Mouse (Mus musculus): Measurements from ENCODE around the gene Abi3. TPM values are rescaled to one million over a fixed set of nuclear protein-coding genes. Genes with fewer than 3 reads are reported as not detected.

Gene Abi3
- polyA plus RNA-seq, 1 experiment from 2014 or later: 7.9 TPM

GRCm38 (mm10) chr11:95821511-95821910 is 20.8 kb downstream of the Abi3 start:
- peaks cover 50% of the 10 kb centered on the region for H3K27me3 ChIP-seq
- no peak overlapping the region for H3K4me3 ChIP-seq
- no peaks in the 10 kb centered on the region for H3K36me3 ChIP-seq
- H3K9ac ChIP-seq: no peak overlapping the region
- H3K4me1 ChIP-seq: peaks cover 9% of the 10 kb centered on the region
- H3K9me3 ChIP-seq: no peaks in the 10 kb centered on the region
- H3K27ac ChIP-seq: no peak overlapping the region
- no peak for ATAC-seq (ENCODE audit: insufficient number of reproducible peaks, insufficient read depth, low FRiP score, low TSS enrichment, low read depth)
- WGBS: 87% methylated on average over 3 of the region's 3 CpGs
- no peak overlapping the region for H3K4me2 ChIP-seq

- Histone ChIP-seq H3K9me3 (no peaks in the 10 kb centered on the region; the same call in 1 of the 2 replicates), H3K4me2 (no peak overlapping the region), H3K27me3 (peaks cover 28% of the 10 kb centered on the region), H3K36me3 (no peaks in the 10 kb centered on the region), H3K4me3 (no peak overlapping the region), H3K4me1 (no peaks in the 10 kb centered on the region), H3K27ac (no peak overlapping the region), H3K9ac (no peak overlapping the region)
- ATAC-seq (ENCODE audit: insufficient number of reproducible peaks, insufficient read depth, low FRiP score, low TSS enrichment, low read depth): no peak
- WGBS: 70% methylated on average over 8 of the region's 8 CpGs
Observed at GRCm38 (mm10) chr11:95819138-95819537, 23.1 kb downstream of the Abi3 start.

GRCm38 (mm10) chr11:95815412-95815811 is 26.9 kb downstream of the Abi3 start:
- H3K4me1 ChIP-seq: no peaks in the 10 kb centered on the region
- no peaks in the 10 kb centered on the region for H3K36me3 ChIP-seq
- no peak overlapping the region for H3K4me2 ChIP-seq
- no peaks in the 10 kb centered on the region; the same call in 1 of the 2 replicates for H3K27me3 ChIP-seq
- H3K4me3 ChIP-seq: no peak overlapping the region
- no peak for ATAC-seq (ENCODE audit: insufficient number of reproducible peaks, insufficient read depth, low FRiP score, low TSS enrichment, low read depth)
- no peak overlapping the region for H3K27ac ChIP-seq
- no peak overlapping the region for H3K9ac ChIP-seq
- H3K9me3 ChIP-seq: no peaks in the 10 kb centered on the region; the same call in 1 of the 2 replicates
- WGBS: 74% methylated on average over 9 of the region's 9 CpGs

GRCm38 (mm10) chr11:95814857-95815256 is 27.4 kb downstream of the Abi3 start:
- H3K27me3 ChIP-seq: no peaks in the 10 kb centered on the region; the same call in 1 of the 2 replicates
- no peak overlapping the region for H3K9ac ChIP-seq
- H3K4me1 ChIP-seq: no peaks in the 10 kb centered on the region
- ATAC-seq (ENCODE audit: insufficient number of reproducible peaks, insufficient read depth, low FRiP score, low TSS enrichment, low read depth): no peak
- no peak overlapping the region for H3K4me3 ChIP-seq
- no peaks in the 10 kb centered on the region for H3K36me3 ChIP-seq
- H3K4me2 ChIP-seq: no peak overlapping the region
- 51% methylated on average over 5 of the region's 5 CpGs for WGBS
- no peak overlapping the region for H3K27ac ChIP-seq
- H3K9me3 ChIP-seq: no peaks in the 10 kb centered on the region; the same call in 1 of the 2 replicates

- H3K9me3 ChIP-seq: no peaks in the 10 kb centered on the region; the same call in 1 of the 2 replicates
- no peak overlapping the region for H3K9ac ChIP-seq
- ATAC-seq (ENCODE audit: insufficient number of reproducible peaks, insufficient read depth, low FRiP score, low TSS enrichment, low read depth): no peak
- H3K4me2 ChIP-seq: no peak overlapping the region
- H3K36me3 ChIP-seq: no peaks in the 10 kb centered on the region
- H3K27ac ChIP-seq: no peak overlapping the region
- 92% methylated on average over 2 of the region's 2 CpGs for WGBS
- H3K4me3 ChIP-seq: no peak overlapping the region
- H3K27me3 ChIP-seq: no peaks in the 10 kb centered on the region; the same call in 1 of the 2 replicates
- H3K4me1 ChIP-seq: no peaks in the 10 kb centered on the region
Observed at GRCm38 (mm10) chr11:95814101-95814500, 28.2 kb downstream of the Abi3 start.

- H3K9me3 ChIP-seq: no peaks in the 10 kb centered on the region; the same call in 1 of the 2 replicates
- H3K4me2 ChIP-seq: no peak overlapping the region
- no peak overlapping the region for H3K4me3 ChIP-seq
- no peak overlapping the region for H3K9ac ChIP-seq
- no peaks in the 10 kb centered on the region for H3K4me1 ChIP-seq
- no peaks in the 10 kb centered on the region; the same call in 1 of the 2 replicates for H3K27me3 ChIP-seq
- no peak overlapping the region for H3K27ac ChIP-seq
- WGBS: 75% methylated on average over 4 of the region's 4 CpGs
- no peak for ATAC-seq (ENCODE audit: insufficient number of reproducible peaks, insufficient read depth, low FRiP score, low TSS enrichment, low read depth)
- H3K36me3 ChIP-seq: no peaks in the 10 kb centered on the region
Observed at GRCm38 (mm10) chr11:95812224-95812623, 30.1 kb downstream of the Abi3 start.

- Histone ChIP-seq H3K4me1 (no peaks in the 10 kb centered on the region), H3K27ac (no peak overlapping the region), H3K27me3 (no peaks in the 10 kb centered on the region), H3K4me2 (no peak overlapping the region), H3K4me3 (no peak overlapping the region), H3K9me3 (no peaks in the 10 kb centered on the region; the same call in 1 of the 2 replicates), H3K9ac (no peak overlapping the region), H3K36me3 (no peaks in the 10 kb centered on the region)
- 73% methylated on average over 6 of the region's 6 CpGs for WGBS
- no peak for ATAC-seq (ENCODE audit: insufficient number of reproducible peaks, insufficient read depth, low FRiP score, low TSS enrichment, low read depth)
Observed at GRCm38 (mm10) chr11:95811741-95812140, 30.5 kb downstream of the Abi3 start.

- Histone ChIP-seq H3K4me2 (no peak overlapping the region), H3K4me3 (no peak overlapping the region), H3K9me3 (no peaks in the 10 kb centered on the region; the same call in 1 of the 2 replicates), H3K36me3 (no peaks in the 10 kb centered on the region), H3K27ac (no peak overlapping the region), H3K27me3 (no peaks in the 10 kb centered on the region), H3K9ac (no peak overlapping the region), H3K4me1 (no peaks in the 10 kb centered on the region)
- no peak for ATAC-seq (ENCODE audit: insufficient number of reproducible peaks, insufficient read depth, low FRiP score, low TSS enrichment, low read depth)
- WGBS: 51% methylated on average over 7 of the region's 7 CpGs
Observed at GRCm38 (mm10) chr11:95810828-95811227, 31.4 kb downstream of the Abi3 start.

GRCm38 (mm10) chr11:95809603-95810002 is 32.7 kb downstream of the Abi3 start:
- no peak for ATAC-seq (ENCODE audit: insufficient number of reproducible peaks, insufficient read depth, low FRiP score, low TSS enrichment, low read depth)
- H3K4me3 ChIP-seq: no peak overlapping the region
- no peaks in the 10 kb centered on the region; the same call in 1 of the 2 replicates for H3K9me3 ChIP-seq
- H3K27ac ChIP-seq: no peak overlapping the region
- WGBS: 47% methylated on average over 5 of the region's 5 CpGs
- no peak overlapping the region for H3K9ac ChIP-seq
- H3K36me3 ChIP-seq: no peaks in the 10 kb centered on the region
- H3K4me2 ChIP-seq: no peak overlapping the region
- H3K4me1 ChIP-seq: no peaks in the 10 kb centered on the region
- no peaks in the 10 kb centered on the region for H3K27me3 ChIP-seq

- no peak overlapping the region for H3K4me3 ChIP-seq
- H3K4me1 ChIP-seq: no peaks in the 10 kb centered on the region
- H3K27ac ChIP-seq: no peak overlapping the region
- H3K9ac ChIP-seq: no peak overlapping the region
- no peak overlapping the region for H3K4me2 ChIP-seq
- H3K27me3 ChIP-seq: no peaks in the 10 kb centered on the region
- H3K36me3 ChIP-seq: no peaks in the 10 kb centered on the region
- 76% methylated on average over 5 of the region's 5 CpGs for WGBS
- H3K9me3 ChIP-seq: no peaks in the 10 kb centered on the region
- peak; percentile 29; the same call in 1 of the 2 replicates for ATAC-seq (ENCODE audit: insufficient number of reproducible peaks, insufficient read depth, low FRiP score, low TSS enrichment, low read depth)
Observed at GRCm38 (mm10) chr11:95808448-95809011, 33.7 kb downstream of the Abi3 start.

- Histone ChIP-seq H3K9me3 (no peaks in the 10 kb centered on the region), H3K27me3 (no peaks in the 10 kb centered on the region), H3K4me1 (no peaks in the 10 kb centered on the region), H3K27ac (no peak overlapping the region), H3K4me2 (no peak overlapping the region), H3K4me3 (no peak overlapping the region), H3K9ac (no peak overlapping the region), H3K36me3 (no peaks in the 10 kb centered on the region)
- 91% methylated on average over 5 of the region's 5 CpGs for WGBS
- ATAC-seq (ENCODE audit: insufficient number of reproducible peaks, insufficient read depth, low FRiP score, low TSS enrichment, low read depth): no peak
Observed at GRCm38 (mm10) chr11:95807884-95808283, 34.4 kb downstream of the Abi3 start.

- H3K27ac ChIP-seq: no peak overlapping the region
- no peak overlapping the region for H3K4me3 ChIP-seq
- no peak overlapping the region for H3K4me2 ChIP-seq
- H3K9me3 ChIP-seq: no peaks in the 10 kb centered on the region
- H3K4me1 ChIP-seq: no peaks in the 10 kb centered on the region
- H3K9ac ChIP-seq: no peak overlapping the region
- no peaks in the 10 kb centered on the region for H3K27me3 ChIP-seq
- whole genome bisulfite sequencing: 42% methylated on average over 3 of the region's 3 CpGs
- ATAC-seq (ENCODE audit: insufficient number of reproducible peaks, insufficient read depth, low FRiP score, low TSS enrichment, low read depth): no peak
- no peaks in the 10 kb centered on the region for H3K36me3 ChIP-seq
Observed at GRCm38 (mm10) chr11:95805527-95805926, 36.7 kb downstream of the Abi3 start.

All from embryonic facial prominence, embryonic 13.5 days (tissue).